Mouse (Mus musculus): Measurements from ENCODE around the gene Reps2. TPM values are rescaled to one million over a fixed set of nuclear protein-coding genes. Genes with fewer than 3 reads are reported as not detected.

The Reps2 gene
- polyA plus RNA-seq, 1 experiment from 2014 or later, result 0.09 TPM

- H3K36me3 ChIP-seq (replicated peaks), result no peaks in the 10 kb centered on the region
- 84% methylated on average over 2 of the region's 2 CpGs for WGBS
- DNase-seq (ENCODE audit: extremely low spot score, low spot score), result no peak
- no peak overlapping the region for H3K27ac ChIP-seq
- H3K4me1 ChIP-seq, result no peaks in the 10 kb centered on the region
- peaks cover 97% of the 10 kb centered on the region for H3K27me3 ChIP-seq (ENCODE audit: poor library complexity, severe bottlenecking)
- no peaks in the 10 kb centered on the region for H3K9me3 ChIP-seq
- no peak overlapping the region for H3K4me3 ChIP-seq
Observed at GRCm38 (mm10) chrX:162520374-162520773, 123.1 kb downstream of the Reps2 start.

DNA sequence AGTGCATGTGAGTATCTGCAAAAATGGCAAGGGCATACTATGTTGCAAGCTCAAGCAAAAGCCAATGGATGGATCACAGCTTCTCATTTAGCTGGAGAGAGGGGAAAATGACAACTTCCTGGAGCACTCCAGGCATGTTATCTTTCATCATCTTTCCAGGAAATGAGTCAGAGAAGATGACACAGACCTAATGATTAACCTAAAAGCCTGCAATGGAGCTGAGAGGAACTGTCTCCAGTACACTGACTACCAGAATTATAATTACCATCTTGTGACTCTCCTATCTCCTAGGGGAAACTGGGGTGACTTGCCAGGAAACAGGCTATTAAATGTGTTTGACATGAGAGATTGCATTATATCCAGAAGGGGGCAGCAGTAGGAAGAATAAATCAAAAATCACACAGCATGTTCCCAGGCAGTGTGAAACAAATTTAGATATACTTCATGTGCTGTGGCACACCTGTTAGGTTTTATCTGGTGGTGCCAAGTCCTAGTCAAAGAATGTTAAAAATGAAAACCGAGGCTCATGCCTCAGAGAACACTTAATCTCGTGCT is 132.9 kb downstream of the Reps2 start:
- Histone ChIP-seq H3K27me3 (ENCODE audit: poor library complexity, severe bottlenecking) (peaks cover 91% of the 10 kb centered on the region), H3K9me3 (no peaks in the 10 kb centered on the region), H3K4me1 (no peaks in the 10 kb centered on the region), H3K36me3 (replicated peaks) (no peaks in the 10 kb centered on the region), H3K4me3 (no peak overlapping the region), H3K27ac (no peak overlapping the region)
- no peak for DNase-seq (ENCODE audit: extremely low spot score, low spot score)
- WGBS, result 80% methylated on average over 2 of the region's 2 CpGs

GRCm38 (mm10) chrX:162505186-162505585 is 138.3 kb downstream of the Reps2 start:
- no peak for DNase-seq (ENCODE audit: extremely low spot score, low spot score)
- 53% methylated on average over 2 of the region's 2 CpGs for WGBS
- no peaks in the 10 kb centered on the region for H3K4me1 ChIP-seq
- H3K9me3 ChIP-seq, result no peaks in the 10 kb centered on the region
- H3K27me3 ChIP-seq (ENCODE audit: poor library complexity, severe bottlenecking), result peaks cover 99% of the 10 kb centered on the region
- H3K36me3 ChIP-seq (replicated peaks), result no peaks in the 10 kb centered on the region
- no peak overlapping the region for H3K27ac ChIP-seq
- H3K4me3 ChIP-seq, result no peak overlapping the region

DNA sequence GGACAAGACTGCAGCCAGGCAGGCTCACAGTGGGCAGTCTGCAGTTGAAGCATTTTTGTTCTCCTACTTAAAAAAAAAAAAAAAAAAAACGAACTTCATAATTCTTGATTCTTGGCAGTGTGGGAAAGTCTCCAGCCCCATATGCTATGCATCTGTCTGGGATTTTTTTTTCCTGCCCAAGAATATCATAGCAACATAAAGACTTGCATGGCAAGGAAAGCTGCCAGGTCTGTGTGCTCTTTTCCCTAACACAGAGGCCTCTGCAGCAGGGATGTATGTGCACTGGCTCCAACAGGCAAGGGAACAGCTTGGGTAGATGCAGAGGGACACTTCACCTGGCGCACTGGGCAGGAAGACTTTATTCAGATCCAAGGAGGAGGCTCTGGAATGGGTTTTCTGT is 140.0 kb downstream of the Reps2 start:
- H3K27me3 ChIP-seq (ENCODE audit: poor library complexity, severe bottlenecking), result peaks cover 89% of the 10 kb centered on the region
- DNase-seq (ENCODE audit: extremely low spot score, low spot score), result no peak
- no peak overlapping the region for H3K4me3 ChIP-seq
- H3K27ac ChIP-seq, result no peak overlapping the region
- no peaks in the 10 kb centered on the region for H3K9me3 ChIP-seq
- H3K4me1 ChIP-seq, result no peaks in the 10 kb centered on the region
- no peaks in the 10 kb centered on the region for H3K36me3 ChIP-seq (replicated peaks)
- 64% methylated on average over 2 of the region's 2 CpGs for WGBS

DNA sequence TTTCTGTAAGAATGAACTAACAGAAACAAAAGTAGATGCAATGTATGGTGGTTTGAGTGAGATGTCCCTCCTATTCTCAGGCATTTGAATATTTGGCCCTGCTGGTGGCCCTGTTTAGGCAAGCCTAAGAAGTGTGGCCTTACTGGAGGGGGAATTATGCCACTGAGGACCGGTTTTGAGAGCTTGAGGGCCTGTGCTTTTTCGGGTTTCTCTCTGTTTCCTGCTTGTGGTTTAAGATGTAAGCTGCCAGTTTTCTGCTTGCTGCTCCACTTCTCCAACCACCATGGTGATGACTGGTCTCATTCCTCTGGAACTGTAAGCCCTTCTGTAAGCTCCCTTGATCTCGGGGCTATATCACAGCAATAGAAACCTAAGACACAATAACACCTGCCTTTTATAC is 142.5 kb downstream of the Reps2 start:
- Histone ChIP-seq H3K9me3 (no peaks in the 10 kb centered on the region), H3K27ac (no peak overlapping the region), H3K4me1 (no peaks in the 10 kb centered on the region), H3K4me3 (no peak overlapping the region), H3K27me3 (ENCODE audit: poor library complexity, severe bottlenecking) (peaks cover 90% of the 10 kb centered on the region), H3K36me3 (replicated peaks) (no peaks in the 10 kb centered on the region)
- 82% methylated on average over 3 of the region's 3 CpGs for WGBS
- no peak for DNase-seq (ENCODE audit: extremely low spot score, low spot score)

DNA sequence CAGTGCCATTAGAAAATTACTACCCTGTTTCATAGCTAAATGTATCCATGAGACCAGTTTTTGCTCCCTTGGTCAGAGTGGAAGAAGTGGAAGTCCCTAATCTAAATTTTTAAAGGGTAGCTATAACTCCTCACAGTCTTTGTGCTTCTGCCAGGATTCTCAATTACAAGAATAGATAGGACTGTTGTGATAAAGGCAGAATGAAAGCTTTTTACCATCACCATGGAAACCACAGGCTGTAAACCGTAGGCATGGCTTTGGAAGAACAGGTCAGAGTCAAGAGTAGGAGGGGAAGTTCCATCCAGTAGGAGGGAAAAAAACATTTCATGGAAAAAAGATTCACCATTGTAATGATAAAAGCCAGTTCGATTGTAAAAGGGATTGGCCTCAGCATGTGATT is 147.0 kb downstream of the Reps2 start:
- Histone ChIP-seq H3K27ac (no peak overlapping the region), H3K4me1 (no peaks in the 10 kb centered on the region), H3K36me3 (replicated peaks) (no peaks in the 10 kb centered on the region), H3K27me3 (ENCODE audit: poor library complexity, severe bottlenecking) (peaks cover 84% of the 10 kb centered on the region), H3K9me3 (no peaks in the 10 kb centered on the region), H3K4me3 (no peak overlapping the region)
- DNase-seq (ENCODE audit: extremely low spot score, low spot score), result no peak
- 64% methylated on average over 2 of the region's 2 CpGs for WGBS

- Histone ChIP-seq H3K27ac (no peak overlapping the region), H3K27me3 (ENCODE audit: poor library complexity, severe bottlenecking) (peaks cover 72% of the 10 kb centered on the region), H3K4me1 (no peaks in the 10 kb centered on the region), H3K9me3 (no peaks in the 10 kb centered on the region), H3K36me3 (replicated peaks) (no peaks in the 10 kb centered on the region), H3K4me3 (no peak overlapping the region)
- DNase-seq (ENCODE audit: extremely low spot score, low spot score), result no peak
- WGBS, result 74% methylated on average over 1 of the region's 1 CpGs
Observed at GRCm38 (mm10) chrX:162488630-162489029, 154.8 kb downstream of the Reps2 start.

- Histone ChIP-seq H3K36me3 (replicated peaks) (no peaks in the 10 kb centered on the region), H3K9me3 (no peaks in the 10 kb centered on the region), H3K27ac (no peak overlapping the region), H3K4me3 (no peak overlapping the region), H3K27me3 (ENCODE audit: poor library complexity, severe bottlenecking) (peaks cover 76% of the 10 kb centered on the region), H3K4me1 (no peaks in the 10 kb centered on the region)
- no peak for DNase-seq (ENCODE audit: extremely low spot score, low spot score)
Observed at GRCm38 (mm10) chrX:162487734-162488133, 155.7 kb downstream of the Reps2 start.

DNA sequence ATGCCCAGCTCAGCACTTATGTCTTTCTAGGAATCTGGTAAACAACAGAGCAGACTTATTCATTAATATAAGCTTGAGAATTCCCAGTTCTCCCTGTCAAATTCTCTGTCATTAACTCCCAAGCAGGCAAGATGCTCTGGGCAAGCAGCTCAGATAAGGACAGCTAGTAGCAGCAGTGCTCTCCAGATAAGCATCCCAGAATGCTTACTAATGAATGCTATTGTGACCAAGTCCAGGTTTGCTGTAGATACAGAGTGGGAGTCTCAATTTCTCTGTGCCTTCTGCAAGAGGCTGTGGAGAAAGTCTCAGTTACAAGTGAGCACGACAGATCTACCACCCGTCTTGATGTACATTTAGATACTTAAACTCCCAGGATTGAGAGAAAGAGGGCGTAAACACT is 173.2 kb downstream of the Reps2 start:
- 79% methylated on average over 3 of the region's 3 CpGs for WGBS
- no peak for DNase-seq (ENCODE audit: extremely low spot score, low spot score)
- H3K27me3 ChIP-seq (ENCODE audit: poor library complexity, severe bottlenecking), result peaks cover 78% of the 10 kb centered on the region
- H3K27ac ChIP-seq, result no peak overlapping the region
- H3K36me3 ChIP-seq (replicated peaks), result no peaks in the 10 kb centered on the region
- no peaks in the 10 kb centered on the region for H3K4me1 ChIP-seq
- no peak overlapping the region for H3K4me3 ChIP-seq
- H3K9me3 ChIP-seq, result no peaks in the 10 kb centered on the region

- Histone ChIP-seq H3K4me1 (no peaks in the 10 kb centered on the region), H3K27me3 (ENCODE audit: poor library complexity, severe bottlenecking) (peaks cover 81% of the 10 kb centered on the region), H3K4me3 (no peak overlapping the region), H3K27ac (no peak overlapping the region), H3K36me3 (replicated peaks) (no peaks in the 10 kb centered on the region), H3K9me3 (no peaks in the 10 kb centered on the region)
- no peak for DNase-seq (ENCODE audit: extremely low spot score, low spot score)
- 57% methylated on average over 5 of the region's 5 CpGs for WGBS
Observed at GRCm38 (mm10) chrX:162462156-162462555, 181.3 kb downstream of the Reps2 start.

DNA sequence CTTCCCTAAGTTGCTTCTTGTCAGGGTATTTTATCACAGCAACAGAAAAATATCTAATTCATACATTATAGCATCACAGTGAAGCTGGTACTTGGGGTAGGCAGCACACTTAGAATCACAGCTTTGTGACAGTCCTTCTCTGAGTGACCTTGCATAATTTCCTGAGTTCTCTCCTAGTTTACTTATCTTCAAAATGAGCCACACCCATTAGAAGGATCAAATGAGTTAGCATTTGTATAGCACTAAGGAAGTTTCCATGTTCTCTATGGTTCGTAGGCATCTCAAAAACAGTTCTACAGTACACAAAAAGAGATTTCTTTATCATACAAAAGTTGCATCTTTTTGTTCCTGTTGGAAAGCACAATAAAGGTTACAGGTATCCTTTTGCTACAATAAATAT is 187.0 kb downstream of the Reps2 start:
- Histone ChIP-seq H3K4me1 (no peaks in the 10 kb centered on the region), H3K27me3 (ENCODE audit: poor library complexity, severe bottlenecking) (peaks cover 91% of the 10 kb centered on the region), H3K9me3 (no peaks in the 10 kb centered on the region), H3K4me3 (no peak overlapping the region), H3K36me3 (replicated peaks) (no peaks in the 10 kb centered on the region), H3K27ac (no peak overlapping the region)
- 78% methylated on average over 1 of the region's 1 CpGs for WGBS
- no peak for DNase-seq (ENCODE audit: extremely low spot score, low spot score)

- Histone ChIP-seq H3K4me1 (no peaks in the 10 kb centered on the region), H3K4me3 (no peak overlapping the region), H3K27me3 (ENCODE audit: poor library complexity, severe bottlenecking) (peaks cover 91% of the 10 kb centered on the region), H3K36me3 (replicated peaks) (no peaks in the 10 kb centered on the region), H3K9me3 (no peaks in the 10 kb centered on the region), H3K27ac (no peak overlapping the region)
- WGBS, result 76% methylated on average over 1 of the region's 1 CpGs
- DNase-seq (ENCODE audit: extremely low spot score, low spot score), result no peak
Observed at GRCm38 (mm10) chrX:162455364-162455763, 188.1 kb downstream of the Reps2 start.

DNA sequence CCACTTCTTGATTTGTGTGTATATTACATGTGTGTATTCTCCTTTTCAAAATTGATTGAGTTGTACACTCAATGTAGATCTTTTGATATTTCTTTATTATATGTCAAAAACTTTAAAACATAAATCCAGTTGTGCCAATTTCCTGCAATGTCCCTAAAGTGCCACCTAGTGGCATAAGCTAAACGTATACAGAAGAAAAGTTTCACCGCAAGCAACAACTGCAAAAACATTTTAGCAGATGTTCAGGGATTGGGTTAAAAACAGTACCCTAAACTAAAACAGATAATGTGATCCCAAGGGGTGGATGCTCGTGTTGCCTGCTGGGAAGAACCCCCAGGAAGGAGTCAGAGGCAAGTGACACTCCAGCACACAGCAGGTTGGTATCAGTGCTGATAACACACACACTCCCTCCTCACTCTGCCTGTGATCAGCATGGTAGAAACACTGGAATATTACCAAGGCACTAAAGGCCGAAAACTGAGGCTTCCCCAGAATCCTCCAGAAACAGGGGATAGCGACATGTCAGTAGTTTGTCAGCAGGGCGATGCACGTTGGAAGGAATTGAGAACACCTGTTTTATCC is 189.5 kb downstream of the Reps2 start:
- H3K27me3 ChIP-seq (ENCODE audit: poor library complexity, severe bottlenecking), result peaks cover 91% of the 10 kb centered on the region
- WGBS, result 66% methylated on average over 7 of the region's 7 CpGs
- no peaks in the 10 kb centered on the region for H3K9me3 ChIP-seq

DNA sequence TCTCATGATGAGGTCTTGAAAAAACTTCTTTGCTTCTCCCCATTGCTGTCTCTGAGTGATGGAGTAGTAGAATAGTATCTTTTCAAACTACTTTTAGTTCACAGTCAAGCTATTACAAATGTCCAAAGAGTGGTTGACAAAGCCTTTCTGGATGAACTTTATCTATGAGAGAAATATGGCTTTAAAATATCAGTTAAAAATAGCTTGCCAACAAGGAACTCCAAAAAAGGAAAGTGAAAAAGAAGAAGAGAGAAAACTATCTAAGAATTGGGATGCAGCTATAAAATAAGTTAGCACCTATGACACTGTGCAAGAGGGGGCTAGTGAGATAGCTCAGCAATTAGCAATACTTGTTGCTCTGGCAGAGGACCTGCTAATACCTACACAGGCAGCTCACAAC is 190.8 kb downstream of the Reps2 start:
- Histone ChIP-seq H3K27ac (no peak overlapping the region), H3K9me3 (no peaks in the 10 kb centered on the region), H3K4me3 (no peak overlapping the region), H3K27me3 (ENCODE audit: poor library complexity, severe bottlenecking) (peaks cover 93% of the 10 kb centered on the region), H3K36me3 (replicated peaks) (no peaks in the 10 kb centered on the region), H3K4me1 (no peaks in the 10 kb centered on the region)
- DNase-seq (ENCODE audit: extremely low spot score, low spot score), result no peak

More for the DNA sequence above, 189.5 kb downstream of the Reps2 start:
- Histone ChIP-seq H3K27ac (no peak overlapping the region), H3K36me3 (replicated peaks) (no peaks in the 10 kb centered on the region), H3K4me3 (no peak overlapping the region), H3K4me1 (no peaks in the 10 kb centered on the region)
- no peak for DNase-seq (ENCODE audit: extremely low spot score, low spot score)
